Mouse (Mus musculus) embryonic facial prominence, embryonic 14.5 days (tissue): Measurements from ENCODE around the gene Tlr13. TPM values are rescaled to one million over a fixed set of nuclear protein-coding genes. Genes with fewer than 3 reads are reported as not detected.

Experiments used
- ATAC-seq: fragments of 200-750 bp; cut with Nextera tagmentation; 2 replicates; pipeline ENCODE4 v1.8.0; 2017; ENCODE audit warnings: low read depth, moderate number of reproducible peaks, moderate TSS enrichment
- DNase-seq: peaks from one replicate; pipeline ENCODE4 v3.0.0-alpha.2; 2015; ENCODE audit warnings: low spot score
- H3K27ac ChIP-seq: fragments of 300-500 bp; sonication (generic); replicated peaks from 2 replicates; pipeline ENCODE4 v1.5.1; 2014; ENCODE audit warnings: low read depth, mild to moderate bottlenecking, low read length, moderate library complexity
- H3K27me3 ChIP-seq: fragments of 300-500 bp; sonication (generic); replicated peaks from 2 replicates; pipeline ENCODE4 v1.6.1; 2014; ENCODE audit warnings: low read length; ENCODE audit not compliant: control insufficient read depth, insufficient read depth
- H3K36me3 ChIP-seq: fragments of 300-500 bp; sonication (generic); 2 replicates; pipeline ENCODE4 v1.6.1; 2014; ENCODE audit warnings: low read length, mixed read lengths; ENCODE audit not compliant: control insufficient read depth, insufficient read depth
- H3K4me1 ChIP-seq: fragments of 300-500 bp; sonication (generic); 2 replicates; pipeline ENCODE4 v1.6.1; 2014; ENCODE audit warnings: antibody characterized with exemption, low read length; ENCODE audit not compliant: control insufficient read depth, insufficient read depth
- H3K4me2 ChIP-seq: fragments of 300-500 bp; sonication (generic); 2 replicates; pipeline ENCODE4 v1.6.1; 2014; ENCODE audit warnings: low read depth, mild to moderate bottlenecking, low read length, moderate library complexity, mixed read lengths
- H3K4me3 ChIP-seq: fragments of 300-500 bp; sonication (generic); 2 replicates; pipeline ENCODE4 v1.5.1; 2014; ENCODE audit warnings: low read depth, mild to moderate bottlenecking, low read length
- H3K9ac ChIP-seq: fragments of 300-500 bp; sonication (generic); 2 replicates; pipeline ENCODE4 v1.6.1; 2014; ENCODE audit warnings: low read depth, mild to moderate bottlenecking, low read length, moderate library complexity, mixed read lengths
- H3K9me3 ChIP-seq: fragments of 300-500 bp; sonication (generic); 2 replicates; pipeline ENCODE4 v1.6.1; 2016; ENCODE audit warnings: low read length; ENCODE audit not compliant: control insufficient read depth
- WGBS: fragments of 180-500 bp; shearing (Covaris S2); extraction: QIAGEN DNeasy Blood & Tissue Kit; methylation state at CpG from one replicate; pipeline ENCODE4 v1.1.7; 2014; 5-methylcytosine and 5-hydroxymethylcytosine counted together
- polyA plus RNA-seq: library from polyadenylated mRNA; unstranded; fragments of >200 nt; fragmentation: Nextera tagmentation; extraction: Ambion mirVana; gene quantifications from 2 replicates; pipeline ENCODE4 v1.2.1, GENCODE M21; 2014

The Tlr13 gene
- polyA plus RNA-seq, 1 experiment from 2014 or later: 1.4 TPM

- peak overlapping the region; percentile 40; the same call in 1 of the 2 replicates for H3K9ac ChIP-seq
- peak; percentile 88 for ATAC-seq
- peak overlapping the region; percentile 49 for H3K4me2 ChIP-seq
- DNase-seq: peak; percentile 81
- H3K4me1 ChIP-seq: no peaks in the 10 kb centered on the region
- no peaks in the 10 kb centered on the region for H3K27me3 ChIP-seq
- no peaks in the 10 kb centered on the region for H3K36me3 ChIP-seq
- H3K4me3 ChIP-seq: peak overlapping the region; percentile 29
- H3K9me3 ChIP-seq: no peaks in the 10 kb centered on the region
- no peak overlapping the region for H3K27ac ChIP-seq
- WGBS: 24% methylated on average over 17 of the region's 18 CpGs
Observed at GRCm38 (mm10) chrX:106171106-106171852, 28.3 kb downstream of the Tlr13 start.

- DNase-seq (no peak), ATAC-seq (no peak)
- Histone ChIP-seq H3K4me3 (peak overlapping the region; percentile 29; the same call in 1 of the 2 replicates), H3K4me2 (peak overlapping the region; percentile 49), H3K4me1 (no peaks in the 10 kb centered on the region), H3K36me3 (no peaks in the 10 kb centered on the region), H3K27me3 (no peaks in the 10 kb centered on the region), H3K9ac (peak overlapping the region; percentile 40; the same call in 1 of the 2 replicates), H3K9me3 (no peaks in the 10 kb centered on the region), H3K27ac (no peak overlapping the region)
- WGBS: 54% methylated on average over 5 of the region's 6 CpGs
Observed at GRCm38 (mm10) chrX:106171853-106172154, 28.8 kb downstream of the Tlr13 start.

GRCm38 (mm10) chrX:106176331-106176730, 33.3 kb downstream of the Tlr13 start:
- Histone ChIP-seq H3K27me3 (no peaks in the 10 kb centered on the region), H3K4me2 (no peak overlapping the region), H3K4me1 (no peaks in the 10 kb centered on the region), H3K9ac (no peak overlapping the region), H3K36me3 (no peaks in the 10 kb centered on the region), H3K4me3 (no peak overlapping the region), H3K27ac (no peak overlapping the region), H3K9me3 (no peaks in the 10 kb centered on the region)
- 51% methylated on average over 9 of the region's 9 CpGs for WGBS
- DNase-seq: no peak
- ATAC-seq: no peak

GRCm38 (mm10) chrX:106184279-106184678, 41.3 kb downstream of the Tlr13 start:
- no peak overlapping the region for H3K9ac ChIP-seq
- no peak overlapping the region for H3K4me2 ChIP-seq
- 39% methylated on average over 4 of the region's 4 CpGs for WGBS
- no peaks in the 10 kb centered on the region for H3K9me3 ChIP-seq
- H3K27ac ChIP-seq: no peak overlapping the region
- ATAC-seq (no peak), DNase-seq (no peak)
- H3K4me1 ChIP-seq: peaks cover 3% of the 10 kb centered on the region; the same call in 1 of the 2 replicates
- no peaks in the 10 kb centered on the region for H3K27me3 ChIP-seq
- H3K4me3 ChIP-seq: no peak overlapping the region
- no peaks in the 10 kb centered on the region for H3K36me3 ChIP-seq

GRCm38 (mm10) chrX:106185706-106186105, 42.7 kb downstream of the Tlr13 start:
- WGBS: 30% methylated on average over 5 of the region's 5 CpGs
- peaks cover 3% of the 10 kb centered on the region for H3K4me1 ChIP-seq
- DNase-seq (peak; percentile 86), ATAC-seq (peak; percentile 50)
- peak overlapping the region; percentile 51 for H3K4me2 ChIP-seq
- H3K36me3 ChIP-seq: no peaks in the 10 kb centered on the region
- H3K9ac ChIP-seq: no peak overlapping the region
- no peak overlapping the region for H3K4me3 ChIP-seq
- H3K27ac ChIP-seq: peak overlapping the region; percentile 92
- no peaks in the 10 kb centered on the region for H3K27me3 ChIP-seq
- H3K9me3 ChIP-seq: no peaks in the 10 kb centered on the region

- Histone ChIP-seq H3K4me1 (peaks cover 3% of the 10 kb centered on the region), H3K4me2 (peak within 1 kb of the TSS; percentile 51), H3K27me3 (0 out of 2 replicates have a peak, but pooled peaks cover 2% of the 10 kb centered on the region), H3K27ac (peak within 1 kb of the TSS; percentile 92), H3K9me3 (no peaks in the 10 kb centered on the region), H3K9ac (peak within 1 kb of the TSS; percentile 71), H3K4me3 (peak within 1 kb of the TSS; percentile 56), H3K36me3 (peaks cover 1% of the 10 kb centered on the region; the same call in 1 of the 2 replicates)
- ATAC-seq: peak; percentile 98
- peak; percentile 98 for DNase-seq
- WGBS: 16% methylated on average over 36 of the region's 55 CpGs
Observed at GRCm38 (mm10) chrX:106186713-106187649, 44.0 kb downstream of the Tlr13 start, which contains the start of gene Pgk1. Gene Pgk1 (plus strand): TSS chrX:106187100.

GRCm38 (mm10) chrX:106187737-106188136, 44.7 kb downstream of the Tlr13 start:
- peak overlapping the region; percentile 71 for H3K9ac ChIP-seq
- H3K4me2 ChIP-seq: peak overlapping the region; percentile 49
- H3K36me3 ChIP-seq: peaks cover 6% of the 10 kb centered on the region; the same call in 1 of the 2 replicates
- WGBS: 26% methylated on average over 12 of the region's 12 CpGs
- H3K9me3 ChIP-seq: no peaks in the 10 kb centered on the region
- no peak for ATAC-seq
- no peak for DNase-seq
- H3K27ac ChIP-seq: peak overlapping the region; percentile 79
- 0 out of 2 replicates have a peak, but pooled peaks cover 2% of the 10 kb centered on the region for H3K27me3 ChIP-seq
- H3K4me1 ChIP-seq: peaks cover 3% of the 10 kb centered on the region
- peak overlapping the region; percentile 56 for H3K4me3 ChIP-seq

GRCm38 (mm10) chrX:106189356-106189755, 46.4 kb downstream of the Tlr13 start:
- 60% methylated on average over 5 of the region's 5 CpGs for WGBS
- Histone ChIP-seq H3K4me2 (peak overlapping the region; percentile 49), H3K36me3 (peaks cover 17% of the 10 kb centered on the region), H3K9me3 (no peaks in the 10 kb centered on the region), H3K4me3 (peak overlapping the region; percentile 56), H3K27me3 (0 out of 2 replicates have a peak, but pooled peaks cover 2% of the 10 kb centered on the region), H3K9ac (peak overlapping the region; percentile 71), H3K4me1 (peaks cover 3% of the 10 kb centered on the region), H3K27ac (no peak overlapping the region)
- no peak for DNase-seq
- no peak for ATAC-seq
